Comparison of ENCODE assay signal across 8 mouse cellular contexts in the genomic region with DNA sequence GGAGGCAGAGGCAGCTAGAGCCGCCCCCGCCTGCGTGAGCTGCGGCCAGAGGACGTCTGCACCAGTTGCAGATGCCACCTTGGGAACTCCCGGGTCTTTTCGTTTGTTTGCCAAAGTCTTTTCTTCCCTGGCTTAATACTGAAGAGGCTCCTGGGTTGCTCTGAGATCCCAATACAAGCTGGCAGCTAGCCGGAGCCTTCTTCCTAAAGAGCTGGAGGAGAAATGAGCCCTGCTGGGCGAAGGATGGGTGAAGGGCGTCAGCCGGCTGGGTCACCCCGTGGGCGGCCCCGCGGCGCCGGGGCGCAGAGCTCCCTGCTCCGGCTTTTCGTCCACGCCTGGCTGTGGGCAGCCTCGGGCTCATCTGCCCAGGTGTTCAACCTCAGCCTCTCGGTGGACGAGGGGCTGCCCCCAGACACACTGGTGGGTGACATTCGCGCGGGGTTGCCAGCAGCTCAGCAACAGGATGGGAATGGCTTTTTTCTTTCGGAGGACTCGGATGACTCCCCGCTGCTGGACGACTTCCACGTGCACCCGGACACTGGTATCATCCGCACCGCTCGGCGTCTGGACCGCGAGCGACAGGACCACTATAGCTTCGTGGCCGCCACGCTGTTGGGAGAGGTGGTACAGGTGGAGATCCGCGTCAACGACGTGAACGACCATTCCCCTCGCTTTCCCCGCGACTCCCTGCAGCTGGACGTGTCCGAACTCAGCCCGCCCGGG. TPM values are rescaled to one million over a fixed set of nuclear protein-coding genes. Genes with fewer than 3 reads are reported as not detected.
DNase-seq lines count a peak whose midpoint lies in the region; ATAC-seq lines count a peak whose summit lies in the region.

A gene (plus strand): TSS at position 223 of the 723 bp plus-strand sequence.

- under 1% methylated on average over 50 of the region's 55 CpGs for WGBS in kidney, embryonic 15.5 days
- under 1% methylated on average over 55 of the region's 55 CpGs for WGBS in limb, embryonic 13.5 days
- under 1% methylated on average over 55 of the region's 55 CpGs for WGBS in stomach, embryonic 14.5 days

- no peaks in the 10 kb centered on the region for H3K9me3 ChIP-seq in kidney, embryonic 15.5 days (replicated peaks)
- H3K9me3 ChIP-seq in limb, embryonic 13.5 days = no peaks in the 10 kb centered on the region
- no peaks in the 10 kb centered on the region for H3K9me3 ChIP-seq in stomach, embryonic 14.5 days (ENCODE audit: control insufficient read depth, low read depth, low read length)

- H3K4me1 ChIP-seq in kidney, embryonic 15.5 days = peaks cover 30% of the 10 kb centered on the region
- H3K4me1 ChIP-seq in limb, embryonic 13.5 days = peaks cover 31% of the 10 kb centered on the region
- peaks cover 21% of the 10 kb centered on the region for H3K4me1 ChIP-seq in stomach, embryonic 14.5 days (ENCODE audit: control insufficient read depth, insufficient read depth, low read length)

- H3K27me3 ChIP-seq in kidney, embryonic 15.5 days = peaks cover 74% of the 10 kb centered on the region
- peaks cover 84% of the 10 kb centered on the region for H3K27me3 ChIP-seq in limb, embryonic 13.5 days
- H3K27me3 ChIP-seq in stomach, embryonic 14.5 days (ENCODE audit: control insufficient read depth, insufficient read depth, low read length) = peaks cover 30% of the 10 kb centered on the region

- DNase-seq in kidney, postnatal 25 days = no peak
- peak; percentile 8 to 17 for DNase-seq in adrenal gland, postnatal 36 days
- DNase-seq in gastrocnemius, postnatal 4 days (ENCODE audit: low spot score in 2 of 2) = peak in 1 of 2 experiments; percentile 38
- no peak for DNase-seq in left cerebral cortex, postnatal 14 days (ENCODE audit: low spot score in 2 of 2)
- DNase-seq in layer of hippocampus, postnatal 36 days = no peak

- peak; percentile 65 for ATAC-seq in kidney, embryonic 15.5 days (replicated peaks; ENCODE audit: low FRiP score)
- ATAC-seq in limb, embryonic 13.5 days (ENCODE audit: low FRiP score, low read depth) = peak; percentile 4; the same call in 1 of the 2 replicates
- no peak for ATAC-seq in stomach, embryonic 14.5 days (ENCODE audit: insufficient number of reproducible peaks, insufficient read depth, low FRiP score, low read depth)

- peak within 1 kb of the TSS; percentile 57 for H3K4me3 ChIP-seq in kidney, embryonic 15.5 days (replicated peaks)
- peak within 1 kb of the TSS; percentile 55 for H3K4me3 ChIP-seq in limb, embryonic 13.5 days
- H3K4me3 ChIP-seq in stomach, embryonic 14.5 days (ENCODE audit: low read depth, low read length) = peak within 1 kb of the TSS; percentile 49

- intact Hi-C loops in left cerebral cortex, postnatal 14 days (cut with DNase I) = no loop called here

- H3K4me2 ChIP-seq in kidney, embryonic 15.5 days = peak within 1 kb of the TSS; percentile 97
- peak within 1 kb of the TSS; percentile 97 for H3K4me2 ChIP-seq in limb, embryonic 13.5 days (replicated peaks)
- peak within 1 kb of the TSS; percentile 97 for H3K4me2 ChIP-seq in stomach, embryonic 14.5 days (replicated peaks; ENCODE audit: low read depth, low read length)

- H3K36me3 ChIP-seq in kidney, embryonic 15.5 days = no peaks in the 10 kb centered on the region
- no peaks in the 10 kb centered on the region for H3K36me3 ChIP-seq in limb, embryonic 13.5 days
- no peaks in the 10 kb centered on the region for H3K36me3 ChIP-seq in stomach, embryonic 14.5 days (ENCODE audit: control insufficient read depth, insufficient read depth, low read length)

- peak within 1 kb of the TSS; percentile 29; the same call in 1 of the 2 replicates for H3K9ac ChIP-seq in kidney, embryonic 15.5 days
- peak within 1 kb of the TSS; percentile 65 for H3K9ac ChIP-seq in limb, embryonic 13.5 days
- peak within 1 kb of the TSS; percentile 21; the same call in 1 of the 2 replicates for H3K9ac ChIP-seq in stomach, embryonic 14.5 days (replicated peaks; ENCODE audit: low read depth, low read length)

- H3K27ac ChIP-seq in kidney, embryonic 15.5 days = no peak within 1 kb of the TSS
- H3K27ac ChIP-seq in limb, embryonic 13.5 days = no peak within 1 kb of the TSS
- no peak within 1 kb of the TSS; the same call in 1 of the 2 replicates for H3K27ac ChIP-seq in stomach, embryonic 14.5 days (ENCODE audit: low read length)

RNA-seq across cellular contexts. Expression of the gene that starts here (rescaled TPM):
- polyA plus RNA-seq in kidney, embryonic 15.5 days (2015; fragmentation: Nextera tagmentation; extraction: Ambion mirVana) = 0.12 and 0.21 TPM in 2 replicates
- under 1 TPM; 0.46 to 0.73 TPM for total RNA-seq in adrenal gland, postnatal 36 days (2021)
- total RNA-seq in gastrocnemius, postnatal 4 days (2021) = 10 to 100 TPM; 17.1 to 18.0 TPM
- 0.72 and 0.84 TPM in 2 replicates for polyA plus RNA-seq in limb, embryonic 13.5 days (2015; fragmentation: Nextera tagmentation; extraction: Ambion mirVana)
- polyA plus RNA-seq in stomach, embryonic 14.5 days (2014; fragmentation: Nextera tagmentation; extraction: Ambion mirVana) = 0.78 and 0.94 TPM in 2 replicates
- total RNA-seq in left cerebral cortex, postnatal 14 days (2021) = 1 to 10 TPM; 2.2 to 4.3 TPM
- 1 to 10 TPM; 3.5 to 3.7 TPM for total RNA-seq in layer of hippocampus, postnatal 36 days (2021)

Comparison
In these comparisons a context has a peak if more than half of its experiments do, and no peak if none do; other contexts are left out.
1. Peak in ATAC-seq, H3K4me3 ChIP-seq, H3K9ac ChIP-seq and H3K4me2 ChIP-seq in kidney, embryonic 15.5 days; RNA of the gene not detected or under 1 TPM.
2. Peak in DNase-seq in adrenal gland, postnatal 36 days; RNA of the gene not detected or under 1 TPM.
3. Peak in ATAC-seq, H3K4me3 ChIP-seq, H3K9ac ChIP-seq and H3K4me2 ChIP-seq in limb, embryonic 13.5 days; RNA of the gene not detected or under 1 TPM.